Comparison of ENCODE assay signal across 8 mouse cellular contexts in the genomic region with DNA sequence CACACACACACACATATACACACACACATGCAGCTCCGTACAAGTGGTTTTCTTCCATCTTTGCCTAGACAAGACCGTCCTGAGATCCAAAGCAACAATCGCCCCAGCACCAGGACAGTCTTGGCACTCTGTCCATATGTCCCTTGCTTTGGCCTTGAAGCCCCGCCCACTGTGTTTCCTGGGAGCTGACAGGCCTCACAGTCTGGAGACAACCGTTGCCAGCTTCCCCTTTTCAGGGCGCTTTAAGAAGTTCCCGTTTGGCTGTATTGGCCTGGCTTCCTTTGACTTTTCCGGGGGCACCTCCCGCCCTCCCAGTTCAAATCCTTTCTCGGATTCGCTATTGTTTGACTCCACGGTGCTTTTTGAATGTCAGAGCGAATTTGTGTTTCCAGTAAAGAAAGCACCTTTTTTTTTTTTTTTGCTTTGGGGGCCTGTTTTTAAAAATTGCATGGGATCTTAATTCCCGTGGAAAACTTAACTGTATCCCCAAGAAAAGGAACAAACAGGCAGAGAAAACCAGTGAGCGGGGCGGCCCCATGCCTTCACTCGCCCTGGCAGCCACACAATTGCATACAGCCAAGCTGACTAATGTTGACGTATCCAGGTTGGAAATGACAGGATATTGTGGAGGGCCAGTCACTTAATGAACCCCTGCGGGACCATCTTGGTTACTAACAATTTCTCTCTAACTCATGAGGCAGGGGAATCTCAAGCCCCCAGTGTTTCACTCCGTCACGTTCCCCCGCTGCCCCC.
DNase-seq lines count a peak whose midpoint lies in the region; ATAC-seq and TF ChIP-seq lines count a peak whose summit lies in the region.

No protein-coding gene starts in this region.

- H3K9ac ChIP-seq in heart, embryonic 11.5 days (ENCODE audit: low read depth, low read length) = no peak overlapping the region
- no peak overlapping the region for H3K9ac ChIP-seq in kidney, postnatal 0 days (ENCODE audit: low read depth, low read length)
- no peak overlapping the region for H3K9ac ChIP-seq in stomach, postnatal 0 days (ENCODE audit: low read length)

- TF ChIP-seq CTCF in kidney, postnatal 0 days (IDR thresholded peaks at IDR 0.05; ENCODE audit: low read depth) = no peak
- no peak for TF ChIP-seq CTCF in stomach, postnatal 0 days (IDR thresholded peaks at IDR 0.05; ENCODE audit: low read depth)

- H3K4me1 ChIP-seq in embryonic facial prominence, embryonic 10.5 days = peaks cover 31% of the 10 kb centered on the region
- no peaks in the 10 kb centered on the region for H3K4me1 ChIP-seq in heart, embryonic 11.5 days (ENCODE audit: control insufficient read depth, insufficient read depth, low read length)
- no peaks in the 10 kb centered on the region for H3K4me1 ChIP-seq in kidney, postnatal 0 days (replicated peaks; ENCODE audit: insufficient read depth, low read length)
- no peaks in the 10 kb centered on the region for H3K4me1 ChIP-seq in stomach, postnatal 0 days (replicated peaks; ENCODE audit: control insufficient read depth, insufficient read depth)

- peak overlapping the region; percentile 8; the same call in 1 of the 2 replicates for H3K4me3 ChIP-seq in embryonic facial prominence, embryonic 10.5 days
- H3K4me3 ChIP-seq in heart, embryonic 11.5 days (ENCODE audit: low read depth, low read length) = no peak overlapping the region
- no peak overlapping the region for H3K4me3 ChIP-seq in kidney, postnatal 0 days (replicated peaks; ENCODE audit: low read depth, low read length)
- peak overlapping the region; percentile 12; the same call in 1 of the 2 replicates for H3K4me3 ChIP-seq in stomach, postnatal 0 days (ENCODE audit: low read depth, low read length)

- peak; percentile 19 for DNase-seq in ovary, postnatal 36 days (ENCODE audit: low spot score)
- DNase-seq in ovary, postnatal 10 days (ENCODE audit: low spot score) = no peak
- DNase-seq in embryonic facial prominence, embryonic 10.5 days (ENCODE audit: low spot score) = peak; percentile 23
- DNase-seq in kidney, postnatal 0 days (ENCODE audit: low spot score) = no peak
- DNase-seq in lung, postnatal 25 days (ENCODE audit: low spot score) = peak; percentile 43
- DNase-seq in stomach, postnatal 0 days (ENCODE audit: low spot score) = peak; percentile 55
- no peak for DNase-seq in ovary, adult 18-20 months (ENCODE audit: low spot score)

- 0 out of 2 replicates have a peak overlapping the region, but pooled peaks have one; percentile 11 for H3K4me2 ChIP-seq in heart, embryonic 11.5 days
- H3K4me2 ChIP-seq in kidney, postnatal 0 days (ENCODE audit: low read length) = peak overlapping the region; percentile 32; the same call in 1 of the 2 replicates
- H3K4me2 ChIP-seq in stomach, postnatal 0 days (replicated peaks; ENCODE audit: low read depth) = peak overlapping the region; percentile 42; the same call in 1 of the 2 replicates

- H3K27me3 ChIP-seq in embryonic facial prominence, embryonic 10.5 days (replicated peaks; ENCODE audit: low read depth, poor library complexity, severe bottlenecking) = no peaks in the 10 kb centered on the region
- H3K27me3 ChIP-seq in heart, embryonic 11.5 days (ENCODE audit: control insufficient read depth, insufficient read depth, low read length) = no peaks in the 10 kb centered on the region; the same call in 1 of the 2 replicates
- no peaks in the 10 kb centered on the region for H3K27me3 ChIP-seq in kidney, postnatal 0 days (ENCODE audit: insufficient read depth, low read length)
- no peaks in the 10 kb centered on the region for H3K27me3 ChIP-seq in stomach, postnatal 0 days (ENCODE audit: control insufficient read depth, insufficient read depth, low read length)

- ATAC-seq in heart, embryonic 11.5 days (replicated peaks; ENCODE audit: insufficient number of reproducible peaks, low FRiP score, low TSS enrichment) = no peak
- ATAC-seq in kidney, postnatal 0 days (replicated peaks; ENCODE audit: low FRiP score, low read depth) = no peak
- no peak for ATAC-seq in stomach, postnatal 0 days (ENCODE audit: low FRiP score, low TSS enrichment)

- no peak for TF ChIP-seq EP300 in stomach, postnatal 0 days (optimal IDR thresholded peaks at IDR 0.05)

- no peaks in the 10 kb centered on the region for H3K36me3 ChIP-seq in embryonic facial prominence, embryonic 10.5 days (replicated peaks)
- H3K36me3 ChIP-seq in heart, embryonic 11.5 days (ENCODE audit: control insufficient read depth, insufficient read depth, low read length) = no peaks in the 10 kb centered on the region
- H3K36me3 ChIP-seq in kidney, postnatal 0 days (ENCODE audit: insufficient read depth, low read length) = no peaks in the 10 kb centered on the region
- no peaks in the 10 kb centered on the region for H3K36me3 ChIP-seq in stomach, postnatal 0 days (ENCODE audit: control insufficient read depth, insufficient read depth, low read length)

- H3K9me3 ChIP-seq in embryonic facial prominence, embryonic 10.5 days = no peaks in the 10 kb centered on the region
- H3K9me3 ChIP-seq in heart, embryonic 11.5 days (replicated peaks; ENCODE audit: control insufficient read depth, low read length) = no peaks in the 10 kb centered on the region
- no peaks in the 10 kb centered on the region for H3K9me3 ChIP-seq in kidney, postnatal 0 days (replicated peaks; ENCODE audit: low read length)
- H3K9me3 ChIP-seq in stomach, postnatal 0 days (ENCODE audit: control insufficient read depth, low read length) = no peaks in the 10 kb centered on the region

- 36% methylated on average over 22 of the region's 22 CpGs for WGBS in embryonic facial prominence, embryonic 10.5 days
- WGBS in heart, embryonic 11.5 days (ENCODE audit: insufficient replicate concordance) = 44% methylated on average over 22 of the region's 22 CpGs
- WGBS in kidney, postnatal 0 days = 49% methylated on average over 22 of the region's 22 CpGs
- 33% methylated on average over 22 of the region's 22 CpGs for WGBS in stomach, postnatal 0 days

- H3K27ac ChIP-seq in embryonic facial prominence, embryonic 10.5 days (replicated peaks) = peak overlapping the region; percentile 66
- no peak overlapping the region for H3K27ac ChIP-seq in heart, embryonic 11.5 days (ENCODE audit: low read depth, low read length)
- H3K27ac ChIP-seq in kidney, postnatal 0 days = no peak overlapping the region
- H3K27ac ChIP-seq in stomach, postnatal 0 days (replicated peaks) = no peak overlapping the region

Comparison
In these comparisons a context has a peak if more than half of its experiments do, and no peak if none do; other contexts are left out.
1. DNase-seq: peak in ovary, postnatal 36 days (single experiment), embryonic facial prominence, embryonic 10.5 days (single experiment), lung, postnatal 25 days (single experiment) and stomach, postnatal 0 days (single experiment); none in ovary, postnatal 10 days (single experiment), kidney, postnatal 0 days (single experiment) and ovary, adult 18-20 months (single experiment).
2. H3K4me3 ChIP-seq: peak in embryonic facial prominence, embryonic 10.5 days (single experiment) and stomach, postnatal 0 days (single experiment); none in heart, embryonic 11.5 days (single experiment) and kidney, postnatal 0 days (single experiment).
3. Peak in every context shown above with its lines, with median percentiles within 50 percentile points of each other: H3K4me2 ChIP-seq.